Mouse (Mus musculus) midbrain, embryonic 14.5 days (tissue): Measurements from ENCODE around the gene Cwh43. TPM values are rescaled to one million over a fixed set of nuclear protein-coding genes. Genes with fewer than 3 reads are reported as not detected.

Experiments used
- ATAC-seq: fragments of 200-750 bp; cut with Nextera tagmentation; 2 replicates; pipeline ENCODE4 v1.8.0; 2017; ENCODE audit warnings: moderate number of reproducible peaks, moderate library complexity; ENCODE audit not compliant: low FRiP score, low TSS enrichment
- DNase-seq: peaks from one replicate; pipeline ENCODE4 v3.0.0-alpha.2; 2015
- H3K27ac ChIP-seq: fragments of 300-500 bp; sonication (generic); replicated peaks from 2 replicates; pipeline ENCODE4 v1.5.1; 2014; ENCODE audit warnings: mild to moderate bottlenecking, low read depth, low read length, moderate library complexity
- H3K27me3 ChIP-seq: fragments of 300-500 bp; sonication (generic); 2 replicates; pipeline ENCODE4 v1.6.1; 2014; ENCODE audit warnings: low read length, control low read depth, mixed read lengths; ENCODE audit not compliant: control insufficient read depth, insufficient read depth
- H3K36me3 ChIP-seq: fragments of 300-500 bp; sonication (generic); 2 replicates; pipeline ENCODE4 v1.6.1; 2014; ENCODE audit warnings: low read length, control low read depth; ENCODE audit not compliant: control insufficient read depth, insufficient read depth
- H3K4me1 ChIP-seq: fragments of 300-500 bp; sonication (generic); 2 replicates; pipeline ENCODE4 v1.6.1; 2014; ENCODE audit warnings: mild to moderate bottlenecking, antibody characterized with exemption, low read length, control low read depth; ENCODE audit not compliant: control insufficient read depth, insufficient read depth
- H3K4me2 ChIP-seq: fragments of 300-500 bp; sonication (generic); 2 replicates; pipeline ENCODE4 v1.6.1; 2014; ENCODE audit warnings: mild to moderate bottlenecking, low read length, moderate library complexity
- H3K4me3 ChIP-seq: fragments of 300-500 bp; sonication (generic); replicated peaks from 2 replicates; pipeline ENCODE4 v1.5.1; 2014; ENCODE audit warnings: low read depth, low read length
- H3K9ac ChIP-seq: fragments of 300-500 bp; sonication (generic); replicated peaks from 2 replicates; pipeline ENCODE4 v1.6.1; 2014; ENCODE audit warnings: mild to moderate bottlenecking, low read length, moderate library complexity
- H3K9me3 ChIP-seq: fragments of 300-500 bp; sonication (generic); 2 replicates; pipeline ENCODE4 v1.6.1; 2016; ENCODE audit warnings: low read length, control low read depth, mixed read lengths; ENCODE audit not compliant: control insufficient read depth
- WGBS: fragments of 180-500 bp; shearing (Covaris S2); extraction: QIAGEN DNeasy Blood & Tissue Kit; methylation state at CpG from one replicate; pipeline ENCODE4 v1.1.7; 2014; 5-methylcytosine and 5-hydroxymethylcytosine counted together
- polyA plus RNA-seq: library from polyadenylated mRNA; unstranded; fragments of >200 nt; fragmentation: Nextera tagmentation; extraction: Ambion mirVana; gene quantifications from 2 replicates; pipeline ENCODE4 v1.2.1, GENCODE M21; 2014

Gene Cwh43
- polyA plus RNA-seq, 1 experiment from 2014 or later: 0.38 TPM

DNA sequence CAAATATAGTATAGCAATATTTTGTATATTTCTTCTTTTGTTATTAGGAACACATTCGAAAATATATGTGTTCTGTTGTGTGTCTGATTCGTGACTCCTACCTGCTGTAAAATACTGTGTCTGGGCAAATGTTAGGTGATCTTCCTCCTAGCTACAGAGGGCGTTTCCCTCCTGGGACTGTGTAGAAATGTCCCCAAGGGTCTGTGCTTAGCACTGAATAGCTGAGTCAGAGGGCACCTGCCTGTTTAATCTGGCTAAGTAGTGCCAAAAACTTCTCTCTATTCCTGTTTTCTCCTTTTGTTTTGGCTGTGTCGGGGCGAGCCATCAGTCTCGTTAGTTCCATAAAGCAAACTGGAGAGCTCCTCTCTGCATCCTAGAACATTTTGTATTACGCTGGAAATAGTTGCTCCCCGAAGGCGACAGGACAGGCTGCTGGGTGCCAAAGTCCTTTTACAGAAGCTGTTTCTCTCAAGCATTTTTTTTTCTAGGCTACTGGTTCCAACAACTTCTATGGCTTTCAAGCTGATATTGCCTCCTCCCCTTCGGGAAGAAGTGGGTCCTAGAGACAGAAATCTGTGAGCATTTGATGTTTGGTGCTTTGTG, 36.9 kb upstream of the Cwh43 start:
- H3K27ac ChIP-seq: no peak overlapping the region
- H3K4me1 ChIP-seq: no peaks in the 10 kb centered on the region
- no peaks in the 10 kb centered on the region for H3K9me3 ChIP-seq
- no peak overlapping the region for H3K4me3 ChIP-seq
- H3K36me3 ChIP-seq: no peaks in the 10 kb centered on the region
- no peak for DNase-seq
- no peak overlapping the region for H3K4me2 ChIP-seq
- WGBS: 78% methylated on average over 10 of the region's 10 CpGs
- no peaks in the 10 kb centered on the region for H3K27me3 ChIP-seq
- no peak overlapping the region for H3K9ac ChIP-seq
- ATAC-seq: no peak

DNA sequence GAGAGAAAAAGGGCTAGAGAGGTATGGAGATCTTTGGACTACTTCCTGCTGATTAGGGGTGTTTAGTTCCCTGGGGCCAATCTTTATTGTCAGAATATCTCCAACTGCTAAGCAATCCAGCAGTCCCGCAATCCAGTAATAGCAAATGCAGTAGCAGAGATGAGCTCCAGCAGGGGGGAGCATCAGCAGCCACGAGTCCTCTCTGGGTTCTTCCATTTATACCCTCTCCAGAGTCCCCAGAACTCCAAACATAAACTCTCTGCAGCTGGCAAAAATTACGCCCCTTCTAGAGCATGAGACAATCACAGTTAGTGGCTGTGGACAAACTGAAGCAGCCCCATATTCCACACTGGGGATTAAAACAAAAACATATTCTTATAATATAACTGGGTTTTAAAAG, 36.1 kb upstream of the Cwh43 start:
- H3K4me2 ChIP-seq: no peak overlapping the region
- no peak overlapping the region for H3K27ac ChIP-seq
- H3K9me3 ChIP-seq: no peaks in the 10 kb centered on the region
- DNase-seq (no peak), ATAC-seq (no peak)
- H3K4me3 ChIP-seq: no peak overlapping the region
- no peaks in the 10 kb centered on the region for H3K4me1 ChIP-seq
- 56% methylated on average over 3 of the region's 3 CpGs for WGBS
- no peaks in the 10 kb centered on the region for H3K27me3 ChIP-seq
- no peak overlapping the region for H3K9ac ChIP-seq
- no peaks in the 10 kb centered on the region for H3K36me3 ChIP-seq

DNA sequence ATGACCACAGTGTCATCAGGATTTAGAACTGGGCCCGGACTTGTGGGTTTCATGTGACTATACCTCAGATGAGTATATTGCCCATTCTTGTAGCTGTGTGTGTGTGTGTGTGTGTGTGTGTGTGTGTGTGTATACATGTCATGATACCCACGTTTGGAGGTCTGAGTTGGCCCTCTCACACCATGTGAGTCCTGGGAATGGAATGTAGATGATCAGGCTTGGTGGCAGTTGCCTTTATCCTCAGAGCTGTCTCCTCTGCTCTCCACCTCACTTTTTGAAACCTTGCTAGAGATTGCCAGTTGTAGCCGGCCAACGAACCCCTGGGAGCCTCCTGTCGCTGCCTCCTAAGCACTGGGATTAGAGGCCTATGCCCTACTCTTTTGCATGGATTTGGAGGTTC, 33.3 kb upstream of the Cwh43 start:
- Histone ChIP-seq H3K27me3 (no peaks in the 10 kb centered on the region), H3K4me3 (no peak overlapping the region), H3K9me3 (no peaks in the 10 kb centered on the region), H3K27ac (no peak overlapping the region), H3K4me1 (no peaks in the 10 kb centered on the region), H3K4me2 (no peak overlapping the region), H3K36me3 (no peaks in the 10 kb centered on the region), H3K9ac (no peak overlapping the region)
- WGBS: 82% methylated on average over 5 of the region's 5 CpGs
- no peak for ATAC-seq
- DNase-seq: no peak

DNA sequence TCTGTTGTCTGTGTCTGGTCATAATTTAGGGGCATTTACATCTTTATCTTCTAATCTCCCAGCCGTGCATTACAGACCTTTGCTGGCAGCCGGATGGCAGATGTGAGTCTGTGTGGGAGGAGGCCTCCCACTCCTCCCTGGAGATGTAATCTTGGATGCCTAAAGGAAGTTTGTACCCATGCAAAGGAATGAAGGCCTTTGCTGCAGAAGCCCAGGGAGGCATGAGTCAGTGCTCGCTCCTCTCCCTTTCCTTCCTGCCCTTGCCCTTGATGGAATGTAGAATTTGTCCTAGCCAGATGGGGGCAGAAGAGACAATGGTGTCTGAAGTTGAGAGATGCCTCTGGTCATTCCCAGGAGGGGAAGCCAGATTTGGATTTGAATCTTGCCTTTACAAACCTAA, 32.7 kb upstream of the Cwh43 start:
- no peak overlapping the region for H3K9ac ChIP-seq
- H3K27me3 ChIP-seq: no peaks in the 10 kb centered on the region
- no peak overlapping the region for H3K27ac ChIP-seq
- no peaks in the 10 kb centered on the region for H3K36me3 ChIP-seq
- ATAC-seq (no peak), DNase-seq (no peak)
- H3K4me3 ChIP-seq: no peak overlapping the region
- H3K4me1 ChIP-seq: no peaks in the 10 kb centered on the region
- H3K9me3 ChIP-seq: no peaks in the 10 kb centered on the region
- 49% methylated on average over 3 of the region's 3 CpGs for WGBS
- H3K4me2 ChIP-seq: no peak overlapping the region

DNA sequence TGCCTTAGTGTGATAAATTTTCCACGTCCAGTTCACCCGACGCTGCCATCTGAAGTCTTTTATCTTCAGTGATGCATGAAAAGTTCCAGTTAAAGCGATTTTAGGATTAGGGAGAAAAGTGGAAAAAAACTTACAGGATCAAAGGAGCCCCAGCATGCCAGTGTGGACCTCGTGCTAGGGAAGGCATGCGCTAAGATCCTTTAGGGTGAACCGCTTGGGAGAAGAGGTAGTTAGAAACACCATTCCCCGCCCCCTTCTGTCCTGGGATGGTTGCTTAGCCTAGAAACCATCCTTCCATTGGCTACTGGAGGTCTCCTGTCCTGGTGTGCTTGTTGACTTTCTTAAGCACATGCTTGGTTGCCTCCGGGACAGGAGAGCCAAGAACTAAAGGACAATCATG, 29.8 kb upstream of the Cwh43 start:
- Histone ChIP-seq H3K27me3 (0 out of 2 replicates have a peak, but pooled peaks cover 5% of the 10 kb centered on the region), H3K27ac (no peak overlapping the region), H3K4me2 (no peak overlapping the region), H3K4me3 (no peak overlapping the region), H3K36me3 (no peaks in the 10 kb centered on the region), H3K4me1 (no peaks in the 10 kb centered on the region), H3K9ac (no peak overlapping the region), H3K9me3 (no peaks in the 10 kb centered on the region)
- DNase-seq: peak; percentile 61
- WGBS: 31% methylated on average over 9 of the region's 9 CpGs
- ATAC-seq: peak; percentile 57; the same call in 1 of the 2 replicates

DNA sequence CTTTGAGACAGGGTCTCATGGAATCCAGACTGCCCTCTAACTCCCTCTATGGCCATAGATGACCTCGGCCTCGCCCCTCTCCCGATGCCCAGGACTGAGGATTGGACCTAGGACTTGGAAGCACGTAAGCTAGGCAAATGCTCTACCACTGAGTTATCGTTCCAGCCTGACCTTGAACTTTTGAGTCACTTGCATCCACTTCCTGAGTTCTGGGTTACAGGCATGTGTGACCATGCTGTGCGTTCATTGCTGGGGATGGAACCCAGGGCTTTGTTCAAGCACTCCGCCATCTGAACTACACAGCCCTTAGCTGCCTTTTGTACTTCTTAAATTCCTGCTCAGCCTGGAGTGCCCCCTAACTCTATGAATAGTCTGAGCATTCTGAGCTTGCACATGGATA, 29.4 kb upstream of the Cwh43 start:
- no peak overlapping the region for H3K9ac ChIP-seq
- 0 out of 2 replicates have a peak, but pooled peaks cover 6% of the 10 kb centered on the region for H3K27me3 ChIP-seq
- H3K4me1 ChIP-seq: no peaks in the 10 kb centered on the region
- DNase-seq (no peak), ATAC-seq (no peak)
- H3K4me2 ChIP-seq: no peak overlapping the region
- no peak overlapping the region for H3K4me3 ChIP-seq
- no peaks in the 10 kb centered on the region for H3K9me3 ChIP-seq
- H3K36me3 ChIP-seq: no peaks in the 10 kb centered on the region
- 75% methylated on average over 7 of the region's 7 CpGs for WGBS
- H3K27ac ChIP-seq: no peak overlapping the region

DNA sequence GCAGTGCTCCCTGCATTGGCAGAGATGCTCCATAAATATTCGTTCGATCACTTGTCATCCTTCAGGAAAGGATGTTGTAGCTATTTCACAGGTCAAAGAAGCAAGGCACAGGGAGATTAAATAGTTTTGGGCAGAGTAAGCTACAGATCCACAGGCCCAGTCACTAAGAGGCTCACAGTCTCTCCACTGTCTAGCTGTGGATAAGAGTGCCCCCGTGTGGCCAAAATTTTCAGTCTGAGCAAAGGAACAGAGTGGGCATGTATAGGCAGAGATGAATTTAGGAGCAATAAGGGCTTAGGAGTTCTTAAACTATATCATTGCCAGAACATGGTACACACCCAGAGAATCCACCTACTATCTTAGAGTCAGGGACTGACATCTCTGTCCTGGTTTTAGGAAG, 26.0 kb upstream of the Cwh43 start:
- WGBS: 33% methylated on average over 3 of the region's 3 CpGs
- peak; percentile 51 for ATAC-seq
- no peak overlapping the region for H3K9ac ChIP-seq
- peak; percentile 93 for DNase-seq
- no peak overlapping the region for H3K4me3 ChIP-seq
- 0 out of 2 replicates have a peak, but pooled peaks cover 10% of the 10 kb centered on the region for H3K27me3 ChIP-seq
- no peaks in the 10 kb centered on the region for H3K9me3 ChIP-seq
- no peak overlapping the region for H3K27ac ChIP-seq
- H3K4me1 ChIP-seq: peaks cover 4% of the 10 kb centered on the region; the same call in 1 of the 2 replicates
- no peaks in the 10 kb centered on the region for H3K36me3 ChIP-seq
- H3K4me2 ChIP-seq: no peak overlapping the region

DNA sequence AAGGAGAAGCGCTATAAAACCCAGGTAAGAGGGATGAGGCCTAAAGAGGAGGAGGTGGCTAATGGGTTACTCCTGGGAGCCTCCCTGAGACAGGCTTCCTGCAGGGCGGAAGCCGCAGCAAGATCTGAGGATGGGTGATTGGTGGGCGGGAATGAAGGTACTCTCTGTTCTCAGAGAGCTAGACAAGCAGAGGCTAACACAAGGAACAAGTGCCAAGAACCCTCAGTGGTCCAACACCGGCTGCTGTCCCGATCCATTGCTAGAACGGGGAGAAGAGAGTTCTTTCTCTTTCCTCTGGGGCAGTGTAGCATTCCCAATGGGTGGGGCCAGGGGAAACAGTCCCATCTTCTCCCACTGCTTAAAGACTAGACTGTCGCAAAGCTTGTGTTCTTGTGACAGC, 25.0 kb upstream of the Cwh43 start:
- H3K27ac ChIP-seq: no peak overlapping the region
- WGBS: 65% methylated on average over 8 of the region's 8 CpGs
- H3K4me2 ChIP-seq: no peak overlapping the region
- H3K36me3 ChIP-seq: no peaks in the 10 kb centered on the region
- no peaks in the 10 kb centered on the region for H3K9me3 ChIP-seq
- ATAC-seq (no peak), DNase-seq (no peak)
- peaks cover 4% of the 10 kb centered on the region; the same call in 1 of the 2 replicates for H3K4me1 ChIP-seq
- no peak overlapping the region for H3K4me3 ChIP-seq
- H3K9ac ChIP-seq: no peak overlapping the region
- H3K27me3 ChIP-seq: 0 out of 2 replicates have a peak, but pooled peaks cover 10% of the 10 kb centered on the region

DNA sequence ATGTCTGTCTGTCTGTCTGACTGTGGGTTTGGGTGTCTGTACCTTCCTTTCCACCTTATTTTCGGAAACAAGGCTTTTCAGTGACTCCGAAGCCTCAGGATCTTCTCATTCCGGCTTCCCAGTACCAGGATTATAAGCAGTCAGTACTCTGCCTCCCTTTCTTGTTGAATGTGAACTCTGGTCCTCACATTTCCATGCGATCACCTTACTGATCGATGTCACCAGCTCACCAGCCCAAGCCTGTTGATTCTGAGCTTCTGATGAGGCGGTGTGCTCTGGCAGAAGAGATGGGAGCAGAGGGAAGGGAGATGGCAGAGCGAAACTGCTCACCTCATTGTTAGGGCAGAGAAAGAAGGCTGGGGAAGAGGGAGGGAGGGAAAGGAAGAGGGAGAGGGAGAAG, 24.4 kb upstream of the Cwh43 start:
- no peak for DNase-seq
- WGBS: 84% methylated on average over 7 of the region's 7 CpGs
- Histone ChIP-seq H3K4me3 (no peak overlapping the region), H3K9ac (no peak overlapping the region), H3K36me3 (no peaks in the 10 kb centered on the region), H3K4me1 (peaks cover 4% of the 10 kb centered on the region; the same call in 1 of the 2 replicates), H3K4me2 (no peak overlapping the region), H3K27ac (no peak overlapping the region), H3K9me3 (no peaks in the 10 kb centered on the region), H3K27me3 (0 out of 2 replicates have a peak, but pooled peaks cover 10% of the 10 kb centered on the region)
- no peak for ATAC-seq
